ENCODE assay signal across 8 mouse cellular contexts in genomic region chrX:74254153-74254887, GRCm38 (mm10). TPM values are rescaled to one million over a fixed set of nuclear protein-coding genes. Genes with fewer than 3 reads are reported as not detected.
DNase-seq lines count a peak whose midpoint lies in the region; ATAC-seq and TF ChIP-seq lines count a peak whose summit lies in the region.

Emd (plus strand) TSS chrX:74254687.

- peak within 1 kb of the TSS; percentile 69 for H3K4me2 ChIP-seq in hindbrain, embryonic 13.5 days

- no peaks in the 10 kb centered on the region for H3K9me3 ChIP-seq in hindbrain, embryonic 13.5 days

- no peak for TF ChIP-seq CTCF in Patski (IDR thresholded peaks at IDR 0.05)

- H3K4me1 ChIP-seq in hindbrain, embryonic 13.5 days (replicated peaks), result peaks cover 8% of the 10 kb centered on the region

- peak; percentile 86 for ATAC-seq in Patski
- ATAC-seq in hindbrain, embryonic 13.5 days (ENCODE audit: low FRiP score), result peak; percentile 98

- in situ Hi-C loops in Patski (cut with MboI; ENCODE audit: low pct_unique_long_range_greater_than_20kb), result no loop called here

- peaks cover 19% of the 10 kb centered on the region for H3K36me3 ChIP-seq in hindbrain, embryonic 13.5 days
- H3K36me3 ChIP-seq in macrophage (ENCODE audit: inconsistent target), result no peaks in the 10 kb centered on the region

- peaks cover 9% of the 10 kb centered on the region for H3K27me3 ChIP-seq in Patski
- no peaks in the 10 kb centered on the region for H3K27me3 ChIP-seq in hindbrain, embryonic 13.5 days

- POLR2A ChIA-PET in Patski (lab: Charles Lee), result interaction anchor here (1.6 kb wide), 1 partner anchor 11 kb away, joined by 5 read pairs; no protein-coding TSS in a partner anchor

- H3K27ac ChIP-seq in hindbrain, embryonic 13.5 days, result peak within 1 kb of the TSS; percentile 88
- H3K27ac ChIP-seq in macrophage, result peak within 1 kb of the TSS; percentile 52

- no peak for DNase-seq in Patski (ENCODE audit: low read depth, low spot score)
- DNase-seq in cerebellum, postnatal 14 days, result peak; percentile 89 to 90
- DNase-seq in frontal cortex, postnatal 14 days (ENCODE audit: low spot score in 2 of 2), result peak; percentile 80 to 85
- DNase-seq in left cerebral cortex, adult 18-20 months (ENCODE audit: low spot score in 2 of 2), result peak; percentile 76 to 87
- DNase-seq in right cerebral cortex, adult 18-20 months, result peak; percentile 92
- peak; percentile 43 for DNase-seq in urinary bladder, postnatal 10 days (ENCODE audit: low spot score)

- peak within 1 kb of the TSS; percentile 54 for H3K4me3 ChIP-seq in hindbrain, embryonic 13.5 days
- peak within 1 kb of the TSS; percentile 58 for H3K4me3 ChIP-seq in macrophage (ENCODE audit: inconsistent target)

- H3K79me2 ChIP-seq in macrophage (ENCODE audit: inconsistent target), result peaks cover 12% of the 10 kb centered on the region

- 22% methylated on average over 39 of the region's 39 CpGs for WGBS in hindbrain, embryonic 13.5 days
- 27% methylated on average over 24 of the region's 39 CpGs for WGBS in macrophage (ENCODE audit: missing documents)

- peak within 1 kb of the TSS; percentile 78 for H3K9ac ChIP-seq in hindbrain, embryonic 13.5 days

- CTCF ChIA-PET in Patski (lab: Charles Lee), result no interaction called here

RNA-seq across cellular contexts. Expression of gene Emd, which starts in this region (rescaled TPM):
- polyA plus RNA-seq in Patski (2021) (88.3 TPM), macrophage (2018) (35.7 to 94.2 TPM (median 47.2 TPM) in 3 replicates)
- 16.9 and 18.3 TPM in 2 replicates for polyA plus RNA-seq in hindbrain, embryonic 13.5 days (2015; fragmentation: Nextera tagmentation; extraction: Ambion mirVana)
- total RNA-seq in left cerebral cortex, adult 18-20 months (2021), result 10 to 100 TPM; 35.3 to 39.6 TPM
- 10 to 100 TPM in 25 of 26 experiments, 1 to 10 TPM in 1; 9.1 to 69.1 (median 18.4) TPM for total RNA-seq in macrophage (2018; cell fraction: chromatin; rRNA removed)
- 10 to 100 TPM; 30.4 to 48.0 (median 40.3) TPM for total RNA-seq in macrophage (2018; cell fraction: cytosol; rRNA removed)
- 10 to 100 TPM; 13.8 to 54.6 (median 22.3) TPM for total RNA-seq in macrophage (2018; cell fraction: nucleus; rRNA removed)
